Mouse (Mus musculus): ENCODE results near the gene Fam192a. TPM values are rescaled to one million over a fixed set of nuclear protein-coding genes. Genes with fewer than 3 reads are reported as not detected.
A peak's percentile ranks its signal among the peaks of the same experiment; 100 is the strongest.

Gene Fam192a
- polyA plus RNA-seq, 1 experiment from 2014 or later = 90.2 TPM

GRCm38 (mm10) chr8:94624885-94625284, 23.1 kb upstream of the Fam192a start:
- WGBS = 91% methylated on average over 1 of the region's 1 CpGs
- peaks cover 3% of the 10 kb centered on the region; the same call in 1 of the 2 replicates for H3K36me3 ChIP-seq (ENCODE audit: control insufficient read depth, insufficient read depth, low read length)
- no peaks in the 10 kb centered on the region for H3K27me3 ChIP-seq (ENCODE audit: control insufficient read depth, insufficient read depth, low read length)
- H3K9ac ChIP-seq (ENCODE audit: low read length) = no peak overlapping the region
- H3K4me3 ChIP-seq (ENCODE audit: low read depth, low read length) = no peak overlapping the region
- no peak overlapping the region for H3K4me2 ChIP-seq (ENCODE audit: low read depth, severe bottlenecking)
- ATAC-seq (ENCODE audit: insufficient number of reproducible peaks, low FRiP score, low TSS enrichment, low read depth) (no peak), DNase-seq (ENCODE audit: low spot score) (no peak)
- H3K27ac ChIP-seq (replicated peaks; ENCODE audit: low read depth, low read length) = no peak overlapping the region
- no peaks in the 10 kb centered on the region for H3K4me1 ChIP-seq (ENCODE audit: control insufficient read depth, insufficient read depth, low read length)
- no peaks in the 10 kb centered on the region for H3K9me3 ChIP-seq (ENCODE audit: control insufficient read depth, low read length)

DNA sequence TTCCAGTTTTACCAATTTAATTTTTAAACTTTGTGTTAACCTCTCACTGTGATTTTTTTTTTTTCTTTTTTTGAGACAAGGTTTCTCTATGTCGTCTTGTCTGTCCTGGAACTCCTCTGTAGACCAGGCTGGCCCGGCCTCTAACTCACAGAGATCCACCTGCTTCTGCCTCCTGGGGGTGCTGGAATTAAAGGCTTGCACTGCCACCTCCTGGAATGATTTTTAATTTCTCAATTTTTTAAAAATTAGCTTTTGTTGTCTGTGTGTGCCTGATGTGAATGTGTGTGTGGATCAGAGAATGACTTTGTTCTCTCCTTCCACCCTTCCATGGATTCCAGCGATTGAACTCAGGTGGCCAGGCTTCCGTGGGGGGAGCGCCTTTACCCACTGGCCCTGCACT, 5.3 kb upstream of the Fam192a start:
- Histone ChIP-seq H3K9me3 (ENCODE audit: control insufficient read depth, low read length) (no peaks in the 10 kb centered on the region), H3K27me3 (ENCODE audit: control insufficient read depth, insufficient read depth, low read length) (no peaks in the 10 kb centered on the region), H3K27ac (replicated peaks; ENCODE audit: low read depth, low read length) (no peak overlapping the region), H3K4me3 (ENCODE audit: low read depth, low read length) (no peak overlapping the region), H3K4me1 (ENCODE audit: control insufficient read depth, insufficient read depth, low read length) (no peaks in the 10 kb centered on the region; the same call in 1 of the 2 replicates), H3K9ac (ENCODE audit: low read length) (no peak overlapping the region), H3K4me2 (ENCODE audit: low read depth, severe bottlenecking) (no peak overlapping the region), H3K36me3 (ENCODE audit: control insufficient read depth, insufficient read depth, low read length) (no peaks in the 10 kb centered on the region)
- ATAC-seq (ENCODE audit: insufficient number of reproducible peaks, low FRiP score, low TSS enrichment, low read depth) = no peak
- 93% methylated on average over 5 of the region's 5 CpGs for WGBS
- DNase-seq (ENCODE audit: low spot score) = no peak

DNA sequence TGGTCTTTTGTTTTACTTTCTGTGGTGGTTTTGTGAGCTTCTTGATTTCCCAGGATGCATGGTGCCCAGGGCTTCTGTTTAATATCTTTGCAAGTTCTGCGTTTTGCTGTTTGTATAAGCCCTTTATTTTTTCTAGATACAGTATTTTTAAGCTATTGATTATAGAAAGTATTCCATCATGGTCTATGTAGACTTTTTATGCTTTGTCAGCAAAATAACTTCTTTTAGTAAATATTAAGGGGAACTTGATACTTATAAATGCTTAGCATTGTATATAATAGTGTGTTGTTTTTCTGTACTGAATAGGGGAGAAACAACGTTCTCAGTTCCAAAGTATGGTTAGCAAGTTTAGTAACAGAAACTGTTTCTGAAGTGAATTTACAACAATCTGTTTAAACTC, 2.2 kb upstream of the Fam192a start:
- no peak overlapping the region for H3K9ac ChIP-seq (ENCODE audit: low read length)
- peaks cover 5% of the 10 kb centered on the region for H3K4me1 ChIP-seq (ENCODE audit: control insufficient read depth, insufficient read depth, low read length)
- no peak for ATAC-seq (ENCODE audit: insufficient number of reproducible peaks, low FRiP score, low TSS enrichment, low read depth)
- no peaks in the 10 kb centered on the region for H3K27me3 ChIP-seq (ENCODE audit: control insufficient read depth, insufficient read depth, low read length)
- H3K27ac ChIP-seq (replicated peaks; ENCODE audit: low read depth, low read length) = no peak overlapping the region
- no peak for DNase-seq (ENCODE audit: low spot score)
- 93% methylated on average over 2 of the region's 2 CpGs for WGBS
- H3K4me2 ChIP-seq (ENCODE audit: low read depth, severe bottlenecking) = no peak overlapping the region
- no peaks in the 10 kb centered on the region for H3K9me3 ChIP-seq (ENCODE audit: control insufficient read depth, low read length)
- H3K4me3 ChIP-seq (ENCODE audit: low read depth, low read length) = no peak overlapping the region
- H3K36me3 ChIP-seq (ENCODE audit: control insufficient read depth, insufficient read depth, low read length) = no peaks in the 10 kb centered on the region

GRCm38 (mm10) chr8:94602471-94603131, 804 bp upstream of the Fam192a start:
- DNase-seq (ENCODE audit: low spot score) = peak; percentile 51
- Histone ChIP-seq H3K36me3 (ENCODE audit: control insufficient read depth, insufficient read depth, low read length) (no peaks in the 10 kb centered on the region), H3K27me3 (ENCODE audit: control insufficient read depth, insufficient read depth, low read length) (no peaks in the 10 kb centered on the region), H3K4me2 (ENCODE audit: low read depth, severe bottlenecking) (peak overlapping the region; percentile 71), H3K27ac (replicated peaks; ENCODE audit: low read depth, low read length) (no peak overlapping the region), H3K4me1 (ENCODE audit: control insufficient read depth, insufficient read depth, low read length) (peaks cover 5% of the 10 kb centered on the region), H3K4me3 (ENCODE audit: low read depth, low read length) (peak overlapping the region; percentile 92), H3K9me3 (ENCODE audit: control insufficient read depth, low read length) (no peaks in the 10 kb centered on the region), H3K9ac (ENCODE audit: low read length) (peak overlapping the region; percentile 86)
- ATAC-seq (ENCODE audit: insufficient number of reproducible peaks, low FRiP score, low TSS enrichment, low read depth) = peak; percentile 6; the same call in 1 of the 2 replicates
- under 1% methylated on average over 31 of the region's 31 CpGs for WGBS

- peak overlapping the region; percentile 90 for H3K9ac ChIP-seq (ENCODE audit: low read length)
- peak overlapping the region; percentile 93 for H3K4me2 ChIP-seq (ENCODE audit: low read depth, severe bottlenecking)
- H3K9me3 ChIP-seq (ENCODE audit: control insufficient read depth, low read length) = no peaks in the 10 kb centered on the region
- H3K36me3 ChIP-seq (ENCODE audit: control insufficient read depth, insufficient read depth, low read length) = no peaks in the 10 kb centered on the region
- H3K27ac ChIP-seq (replicated peaks; ENCODE audit: low read depth, low read length) = peak overlapping the region; percentile 66; the same call in 1 of the 2 replicates
- ATAC-seq (ENCODE audit: insufficient number of reproducible peaks, low FRiP score, low TSS enrichment, low read depth) = peak; percentile 8; the same call in 1 of the 2 replicates
- no peak for DNase-seq (ENCODE audit: low spot score)
- WGBS = under 1% methylated on average over 51 of the region's 51 CpGs
- H3K4me1 ChIP-seq (ENCODE audit: control insufficient read depth, insufficient read depth, low read length) = peaks cover 5% of the 10 kb centered on the region
- H3K4me3 ChIP-seq (ENCODE audit: low read depth, low read length) = peak overlapping the region; percentile 92
- no peaks in the 10 kb centered on the region for H3K27me3 ChIP-seq (ENCODE audit: control insufficient read depth, insufficient read depth, low read length)
Measured at GRCm38 (mm10) chr8:94601034-94601606, 677 bp downstream of the Fam192a start.

GRCm38 (mm10) chr8:94600478-94600877, 1.3 kb downstream of the Fam192a start:
- no peak for ATAC-seq (ENCODE audit: insufficient number of reproducible peaks, low FRiP score, low TSS enrichment, low read depth)
- Histone ChIP-seq H3K27ac (replicated peaks; ENCODE audit: low read depth, low read length) (no peak overlapping the region), H3K4me1 (ENCODE audit: control insufficient read depth, insufficient read depth, low read length) (peaks cover 5% of the 10 kb centered on the region), H3K4me3 (ENCODE audit: low read depth, low read length) (peak overlapping the region; percentile 92), H3K27me3 (ENCODE audit: control insufficient read depth, insufficient read depth, low read length) (no peaks in the 10 kb centered on the region), H3K9ac (ENCODE audit: low read length) (peak overlapping the region; percentile 90), H3K36me3 (ENCODE audit: control insufficient read depth, insufficient read depth, low read length) (no peaks in the 10 kb centered on the region), H3K9me3 (ENCODE audit: control insufficient read depth, low read length) (no peaks in the 10 kb centered on the region), H3K4me2 (ENCODE audit: low read depth, severe bottlenecking) (peak overlapping the region; percentile 93)
- 17% methylated on average over 5 of the region's 5 CpGs for WGBS
- DNase-seq (ENCODE audit: low spot score) = no peak

DNA sequence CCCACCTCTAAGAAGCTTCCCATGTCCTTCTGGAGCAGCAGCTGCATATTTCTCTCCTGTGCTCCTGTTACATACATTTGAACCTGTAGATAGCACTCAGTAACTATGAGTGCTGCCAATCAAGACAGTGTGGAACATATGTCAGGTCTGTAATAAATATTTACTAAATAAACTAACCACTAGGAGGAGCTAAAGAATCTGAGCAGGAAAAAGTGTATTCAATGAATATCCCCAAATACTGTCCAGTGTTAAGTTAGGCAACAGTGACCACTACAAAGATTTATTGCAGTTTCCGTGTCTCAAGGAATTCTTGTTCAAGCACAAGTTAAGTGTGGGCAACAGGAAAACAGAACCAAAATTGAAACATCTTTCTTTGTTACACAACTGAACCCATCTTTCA, 7.6 kb downstream of the Fam192a start:
- no peak overlapping the region for H3K27ac ChIP-seq (replicated peaks; ENCODE audit: low read depth, low read length)
- no peak overlapping the region for H3K9ac ChIP-seq (ENCODE audit: low read length)
- no peak for ATAC-seq (ENCODE audit: insufficient number of reproducible peaks, low FRiP score, low TSS enrichment, low read depth)
- H3K4me1 ChIP-seq (ENCODE audit: control insufficient read depth, insufficient read depth, low read length) = no peaks in the 10 kb centered on the region
- WGBS = 61% methylated on average over 1 of the region's 1 CpGs
- H3K9me3 ChIP-seq (ENCODE audit: control insufficient read depth, low read length) = no peaks in the 10 kb centered on the region
- no peak overlapping the region for H3K4me2 ChIP-seq (ENCODE audit: low read depth, severe bottlenecking)
- no peaks in the 10 kb centered on the region for H3K27me3 ChIP-seq (ENCODE audit: control insufficient read depth, insufficient read depth, low read length)
- H3K36me3 ChIP-seq (ENCODE audit: control insufficient read depth, insufficient read depth, low read length) = no peaks in the 10 kb centered on the region
- no peak for DNase-seq (ENCODE audit: low spot score)
- no peak overlapping the region for H3K4me3 ChIP-seq (ENCODE audit: low read depth, low read length)

GRCm38 (mm10) chr8:94591691-94592090, 10.1 kb downstream of the Fam192a start:
- DNase-seq (ENCODE audit: low spot score) (no peak), ATAC-seq (ENCODE audit: insufficient number of reproducible peaks, low FRiP score, low TSS enrichment, low read depth) (no peak)
- Histone ChIP-seq H3K27me3 (ENCODE audit: control insufficient read depth, insufficient read depth, low read length) (no peaks in the 10 kb centered on the region), H3K9ac (ENCODE audit: low read length) (no peak overlapping the region), H3K4me2 (ENCODE audit: low read depth, severe bottlenecking) (no peak overlapping the region), H3K36me3 (ENCODE audit: control insufficient read depth, insufficient read depth, low read length) (peaks cover 2% of the 10 kb centered on the region; the same call in 1 of the 2 replicates), H3K9me3 (ENCODE audit: control insufficient read depth, low read length) (no peaks in the 10 kb centered on the region), H3K27ac (replicated peaks; ENCODE audit: low read depth, low read length) (no peak overlapping the region), H3K4me3 (ENCODE audit: low read depth, low read length) (no peak overlapping the region), H3K4me1 (ENCODE audit: control insufficient read depth, insufficient read depth, low read length) (no peaks in the 10 kb centered on the region)
- WGBS = 83% methylated on average over 4 of the region's 4 CpGs
